Mouse (Mus musculus): Measurements from ENCODE around the gene Nccrp1. TPM values are rescaled to one million over a fixed set of nuclear protein-coding genes. Genes with fewer than 3 reads are reported as not detected.

Gene Nccrp1
- total and polyA plus RNA-seq, 2 experiments from 2014 or later: not detected

- no peak overlapping the region for H3K27ac ChIP-seq (ENCODE audit: low read depth)
- no peak overlapping the region for H3K4me2 ChIP-seq (ENCODE audit: low read depth, low read length)
- no peaks in the 10 kb centered on the region for H3K36me3 ChIP-seq (replicated peaks; ENCODE audit: control insufficient read depth, insufficient read depth, low read length)
- no peak overlapping the region for H3K9ac ChIP-seq (replicated peaks; ENCODE audit: low read depth, low read length)
- 84% methylated on average over 11 of the region's 11 CpGs for WGBS
- no peak overlapping the region for H3K4me3 ChIP-seq (ENCODE audit: low read depth, low read length)
- no peak for DNase-seq (ENCODE audit: low spot score)
- ATAC-seq (ENCODE audit: insufficient read depth, low read depth): no peak
- TF ChIP-seq EP300 (IDR thresholded peaks at IDR 0.05; ENCODE audit: low read depth) (no peak), CTCF (IDR thresholded peaks at IDR 0.05; ENCODE audit: low read depth) (no peak)
- no peaks in the 10 kb centered on the region for H3K27me3 ChIP-seq (ENCODE audit: control insufficient read depth, insufficient read depth, low read length)
- H3K9me3 ChIP-seq (replicated peaks; ENCODE audit: control insufficient read depth, low read length): no peaks in the 10 kb centered on the region
- H3K4me1 ChIP-seq (ENCODE audit: control insufficient read depth, insufficient read depth): peaks cover 39% of the 10 kb centered on the region
These were observed 28.5 kb upstream of the Nccrp1 start for GRCm38 (mm10) chr7:28575597-28575996.

DNA sequence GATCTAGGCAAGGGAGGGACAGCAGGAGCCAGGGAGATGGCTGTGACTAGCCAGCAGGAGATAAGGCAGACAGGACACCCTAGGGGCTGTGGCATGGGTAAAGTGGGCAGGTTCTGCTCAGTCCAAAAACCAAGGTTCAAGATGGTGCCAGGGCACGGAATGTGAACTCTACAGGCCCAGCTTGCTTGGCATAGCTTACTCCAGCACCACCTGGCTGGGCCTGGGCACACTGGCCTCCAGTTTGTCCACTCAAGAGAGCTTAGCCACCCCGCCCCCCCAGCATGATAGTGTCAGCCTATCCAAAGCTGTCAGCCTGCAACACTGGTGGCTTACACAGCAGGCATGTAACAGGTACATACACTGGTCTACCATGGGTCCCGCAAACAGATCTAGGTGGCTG, 26.2 kb upstream of the Nccrp1 start:
- Histone ChIP-seq H3K4me3 (ENCODE audit: low read depth, low read length) (no peak overlapping the region), H3K27me3 (ENCODE audit: control insufficient read depth, insufficient read depth, low read length) (no peaks in the 10 kb centered on the region)

GRCm38 (mm10) chr7:28572689-28573088, 25.6 kb upstream of the Nccrp1 start:
- WGBS: 82% methylated on average over 5 of the region's 5 CpGs
- H3K4me2 ChIP-seq (ENCODE audit: low read depth, low read length): no peak overlapping the region
- no peak for TF ChIP-seq EP300 (IDR thresholded peaks at IDR 0.05; ENCODE audit: low read depth)
- no peak for TF ChIP-seq CTCF (IDR thresholded peaks at IDR 0.05; ENCODE audit: low read depth)
- peaks cover 3% of the 10 kb centered on the region for H3K36me3 ChIP-seq (replicated peaks; ENCODE audit: control insufficient read depth, insufficient read depth, low read length)
- H3K27ac ChIP-seq (ENCODE audit: low read depth): no peak overlapping the region
- H3K9ac ChIP-seq (replicated peaks; ENCODE audit: low read depth, low read length): no peak overlapping the region
- DNase-seq (ENCODE audit: low spot score): no peak
- H3K4me3 ChIP-seq (ENCODE audit: low read depth, low read length): no peak overlapping the region
- H3K9me3 ChIP-seq (replicated peaks; ENCODE audit: control insufficient read depth, low read length): no peaks in the 10 kb centered on the region
- H3K4me1 ChIP-seq (ENCODE audit: control insufficient read depth, insufficient read depth): peaks cover 33% of the 10 kb centered on the region
- no peak for ATAC-seq (ENCODE audit: insufficient read depth, low read depth)
- H3K27me3 ChIP-seq (ENCODE audit: control insufficient read depth, insufficient read depth, low read length): no peaks in the 10 kb centered on the region

More for the DNA sequence above, 26.2 kb upstream of the Nccrp1 start:
- WGBS: 82% methylated on average over 3 of the region's 3 CpGs
- TF ChIP-seq CTCF (IDR thresholded peaks at IDR 0.05; ENCODE audit: low read depth): no peak
- TF ChIP-seq EP300 (IDR thresholded peaks at IDR 0.05; ENCODE audit: low read depth): no peak
- H3K9me3 ChIP-seq (replicated peaks; ENCODE audit: control insufficient read depth, low read length): no peaks in the 10 kb centered on the region
- ATAC-seq (ENCODE audit: insufficient read depth, low read depth) (no peak), DNase-seq (ENCODE audit: low spot score) (no peak)
- no peak overlapping the region for H3K9ac ChIP-seq (replicated peaks; ENCODE audit: low read depth, low read length)
- no peaks in the 10 kb centered on the region for H3K36me3 ChIP-seq (replicated peaks; ENCODE audit: control insufficient read depth, insufficient read depth, low read length)
- H3K27ac ChIP-seq (ENCODE audit: low read depth): no peak overlapping the region
- H3K4me2 ChIP-seq (ENCODE audit: low read depth, low read length): no peak overlapping the region
- H3K4me1 ChIP-seq (ENCODE audit: control insufficient read depth, insufficient read depth): peaks cover 39% of the 10 kb centered on the region

GRCm38 (mm10) chr7:28570982-28571682, 24.1 kb upstream of the Nccrp1 start:
- no peaks in the 10 kb centered on the region for H3K9me3 ChIP-seq (replicated peaks; ENCODE audit: control insufficient read depth, low read length)
- H3K4me1 ChIP-seq (ENCODE audit: control insufficient read depth, insufficient read depth): peaks cover 20% of the 10 kb centered on the region
- TF ChIP-seq CTCF (IDR thresholded peaks at IDR 0.05; ENCODE audit: low read depth): no peak
- no peak for TF ChIP-seq EP300 (IDR thresholded peaks at IDR 0.05; ENCODE audit: low read depth)
- no peak overlapping the region for H3K27ac ChIP-seq (ENCODE audit: low read depth)
- peaks cover 19% of the 10 kb centered on the region for H3K36me3 ChIP-seq (replicated peaks; ENCODE audit: control insufficient read depth, insufficient read depth, low read length)
- no peaks in the 10 kb centered on the region for H3K27me3 ChIP-seq (ENCODE audit: control insufficient read depth, insufficient read depth, low read length)
- H3K4me3 ChIP-seq (ENCODE audit: low read depth, low read length): no peak overlapping the region
- H3K9ac ChIP-seq (replicated peaks; ENCODE audit: low read depth, low read length): 0 out of 2 replicates have a peak overlapping the region, but pooled peaks have one; percentile 9
- no peak for ATAC-seq (ENCODE audit: insufficient read depth, low read depth)
- DNase-seq (ENCODE audit: low spot score): no peak
- H3K4me2 ChIP-seq (ENCODE audit: low read depth, low read length): no peak overlapping the region
- WGBS: 34% methylated on average over 5 of the region's 5 CpGs

DNA sequence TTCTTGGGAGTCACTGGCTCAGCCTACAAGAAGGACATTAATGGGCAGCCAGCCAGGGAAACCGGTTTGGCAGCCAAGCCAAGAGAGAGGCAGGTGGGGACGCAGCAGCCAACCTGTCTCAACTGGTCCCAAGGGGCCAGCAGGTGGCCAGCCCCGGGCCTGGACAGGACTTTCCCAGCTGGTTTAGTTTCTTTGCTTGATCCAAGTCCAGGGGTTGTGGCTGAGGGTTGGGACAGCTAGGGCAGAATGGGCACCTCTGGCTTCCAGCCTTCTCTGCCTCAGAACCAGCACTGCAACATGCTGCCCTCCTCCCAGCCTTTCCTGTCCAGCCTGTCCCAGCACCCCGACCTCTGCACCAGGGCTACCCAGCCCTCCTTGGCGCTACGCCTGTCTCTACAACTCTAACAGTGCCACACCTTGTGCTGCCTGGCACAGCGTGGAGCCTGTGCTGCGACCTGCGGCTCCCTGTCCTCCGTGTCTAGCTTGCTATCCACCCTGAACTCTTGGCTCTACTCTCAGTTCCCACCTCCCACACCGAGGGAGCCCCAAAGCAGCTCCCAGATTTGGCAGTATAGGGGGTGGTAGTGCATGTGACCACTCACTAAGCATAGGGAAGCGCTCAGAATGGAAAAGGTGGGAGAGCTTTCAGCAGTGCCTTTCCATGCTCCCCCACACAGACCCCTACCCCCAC, 23.4 kb upstream of the Nccrp1 start:
- no peak overlapping the region for H3K9ac ChIP-seq (replicated peaks; ENCODE audit: low read depth, low read length)
- TF ChIP-seq EP300 (IDR thresholded peaks at IDR 0.05; ENCODE audit: low read depth) (no peak), CTCF (IDR thresholded peaks at IDR 0.05; ENCODE audit: low read depth) (no peak)
- H3K27ac ChIP-seq (ENCODE audit: low read depth): no peak overlapping the region
- no peak overlapping the region for H3K4me3 ChIP-seq (ENCODE audit: low read depth, low read length)
- no peak overlapping the region for H3K4me2 ChIP-seq (ENCODE audit: low read depth, low read length)
- ATAC-seq (ENCODE audit: insufficient read depth, low read depth): 0 out of 2 replicates have a peak, but pooled peaks have one; percentile 24
- H3K9me3 ChIP-seq (replicated peaks; ENCODE audit: control insufficient read depth, low read length): no peaks in the 10 kb centered on the region
- DNase-seq (ENCODE audit: low spot score): no peak
- H3K27me3 ChIP-seq (ENCODE audit: control insufficient read depth, insufficient read depth, low read length): no peaks in the 10 kb centered on the region
- H3K36me3 ChIP-seq (replicated peaks; ENCODE audit: control insufficient read depth, insufficient read depth, low read length): peaks cover 24% of the 10 kb centered on the region
- WGBS: 50% methylated on average over 12 of the region's 12 CpGs
- peaks cover 20% of the 10 kb centered on the region for H3K4me1 ChIP-seq (ENCODE audit: control insufficient read depth, insufficient read depth)

Measured in heart, postnatal 0 days (tissue).